Mouse (Mus musculus) right cerebral cortex, postnatal 36 days (tissue): ENCODE measurements around the gene Eno2.
"Not testable (repeated sequence)": the region's sequence is repeated elsewhere in the genome, so short reads cannot be mapped to it uniquely, and the experiment has no call there.

Source experiments
- DNase-seq, 2 experiments: peaks; one replicate each; pipeline ENCODE4 v3.0.0; 2022; ENCODE audit warnings: low spot score in 2 of 2, mixed read lengths in 1 of 2

Gene Eno2

GRCm38 (mm10) chr6:124769101-124769765 lies at the start of gene Eno2:
Gene Eno2, minus strand, starts transcription at chr6:124769673.
- DNase-seq: peak; percentile 76 to 79

- no peak for DNase-seq
These were observed 48.5 kb upstream of the Eno2 start for GRCm38 (mm10) chr6:124817971-124818370.

GRCm38 (mm10) chr6:124817563-124817962 lies 48.1 kb upstream of the Eno2 start:
- no peak for DNase-seq

GRCm38 (mm10) chr6:124817125-124817524 lies 47.7 kb upstream of the Eno2 start:
- DNase-seq: no peak

GRCm38 (mm10) chr6:124816611-124817010 lies 47.1 kb upstream of the Eno2 start:
- no peak for DNase-seq

- no peak for DNase-seq
These were observed 45.6 kb upstream of the Eno2 start for GRCm38 (mm10) chr6:124814858-124815774.

GRCm38 (mm10) chr6:124814448-124814847 lies 45.0 kb upstream of the Eno2 start:
- DNase-seq: no peak

GRCm38 (mm10) chr6:124813933-124814332 lies 44.5 kb upstream of the Eno2 start, which contains the start of gene Tpi1:
Gene Tpi1, minus strand, starts transcription at chr6:124814296.
- DNase-seq: peak; percentile 80 to 86

GRCm38 (mm10) chr6:124813496-124813895 lies 44.0 kb upstream of the Eno2 start:
- peak; percentile 68 to 73 for DNase-seq

GRCm38 (mm10) chr6:124812848-124813247 lies 43.4 kb upstream of the Eno2 start:
- no peak for DNase-seq

- DNase-seq: no peak
These were observed 42.5 kb upstream of the Eno2 start for GRCm38 (mm10) chr6:124811701-124812560.

GRCm38 (mm10) chr6:124811403-124811665 lies 41.9 kb upstream of the Eno2 start:
- no peak for DNase-seq

GRCm38 (mm10) chr6:124810566-124811402 lies 41.3 kb upstream of the Eno2 start:
- not testable (repeated sequence) for DNase-seq

GRCm38 (mm10) chr6:124809775-124810538 lies 40.5 kb upstream of the Eno2 start:
- no peak for DNase-seq

GRCm38 (mm10) chr6:124809052-124809774 lies 39.7 kb upstream of the Eno2 start:
- no peak for DNase-seq

GRCm38 (mm10) chr6:124808358-124809012 lies 39.0 kb upstream of the Eno2 start, which contains the start of gene Spsb2:
Gene Spsb2, plus strand, starts transcription at chr6:124808661.
- DNase-seq: no peak

- no peak for DNase-seq
These were observed 38.5 kb upstream of the Eno2 start for GRCm38 (mm10) chr6:124807986-124808357.

- DNase-seq: no peak
These were observed 37.9 kb upstream of the Eno2 start for GRCm38 (mm10) chr6:124807366-124807765.
